Mouse (Mus musculus) common myeloid progenitor, adult 5-6 weeks (primary cell): Measurements from ENCODE around the gene Banp. TPM values are rescaled to one million over a fixed set of nuclear protein-coding genes. Genes with fewer than 3 reads are reported as not detected.

ENCODE experiments used
- total RNA-seq: library from RNA; stranded (forward); fragments of 200-1000, 187-1606 nt; gene quantifications from 2 replicates; pipeline ENCODE4 v1.2.3, GENCODE M21; 2017

Gene Banp
- total RNA-seq, 1 experiment from 2014 or later, result 13.4 TPM

Other genes with a start within 250 kb of the Banp start
- not detected in 2 replicates for gene Jph3, start 220.1 kb upstream of the Banp start, total RNA-seq
- gene Klhdc4, start 120.2 kb upstream of the Banp start, total RNA-seq, result 24.4 and 33.7 TPM in 2 replicates
- 27.6 and 44.5 TPM in 2 replicates for gene Slc7a5, start 42.1 kb upstream of the Banp start, total RNA-seq
- gene Car5a, start 4.8 kb upstream of the Banp start, total RNA-seq, result not detected in 2 replicates